Mouse (Mus musculus) C2C12 (cell line): ENCODE data around the gene Txk.

Source experiments
- CEBPB ChIP-seq: IDR thresholded peaks from one replicate; pipeline ENCODE4 v1.6.1; 2011; ENCODE audit warnings: low read depth, mild to moderate bottlenecking, control low read depth, moderate library complexity
- CTCF ChIP-seq: IDR thresholded peaks from one replicate; pipeline ENCODE4 v1.5.1; 2011; ENCODE audit not compliant: control insufficient read depth, insufficient read depth, insufficient read length
- FOSL1 ChIP-seq: IDR thresholded peaks from one replicate; pipeline ENCODE4 v1.8.0; 2011; ENCODE audit warnings: mild to moderate bottlenecking, low read length; ENCODE audit not compliant: poor library complexity, insufficient read depth, severe bottlenecking
- MAX ChIP-seq: IDR thresholded peaks from one replicate; pipeline ENCODE4 v1.6.1; 2011; ENCODE audit warnings: mild to moderate bottlenecking, control low read depth
- MYOG ChIP-seq: IDR thresholded peaks from one replicate; pipeline ENCODE4 v1.6.1; 2011; ENCODE audit not compliant: control insufficient read depth, insufficient read length; ENCODE audit errors: extremely low read depth
- USF1 ChIP-seq: IDR thresholded peaks from one replicate; pipeline ENCODE4 v1.6.1; 2011; ENCODE audit warnings: low read depth, mild to moderate bottlenecking, control low read depth, moderate library complexity

DNA sequence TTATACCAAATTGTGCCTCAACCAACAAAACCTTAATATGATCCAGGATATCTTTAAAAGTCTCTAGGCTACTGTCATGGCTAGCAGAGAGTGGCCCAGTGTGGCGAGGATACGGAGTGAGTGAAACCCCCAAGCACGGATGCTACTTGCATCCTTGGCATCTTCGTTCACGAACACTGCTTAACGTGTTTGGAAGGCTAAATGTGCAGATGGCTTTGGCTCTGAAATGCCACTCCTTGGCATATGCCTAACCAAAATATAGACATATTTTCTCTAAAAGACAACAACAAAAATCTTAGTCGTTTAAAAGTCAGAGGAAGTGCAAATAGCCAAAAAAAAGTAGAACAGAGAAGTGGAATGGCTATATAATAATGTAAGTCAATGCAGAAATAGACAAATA is 63.0 kb downstream of the Txk start:
- no peak for TF ChIP-seq CTCF
- TF ChIP-seq USF1, result no peak
- no peak for TF ChIP-seq FOSL1
- TF ChIP-seq CEBPB, result no peak
- TF ChIP-seq MYOG, result no peak
- no peak for TF ChIP-seq MAX
